Mouse (Mus musculus) adipocyte (in vitro differentiated cells): ENCODE results near the gene 1700013G24Rik.
"Not testable (repeated sequence)": the region's sequence is repeated elsewhere in the genome, so short reads cannot be mapped to it uniquely, and the experiment has no call there.

Source experiments
- DNase-seq: peaks from one replicate; pipeline ENCODE4 v3.0.0-alpha.2; 2016; ENCODE audit warnings: low spot score

The 1700013G24Rik gene

DNA sequence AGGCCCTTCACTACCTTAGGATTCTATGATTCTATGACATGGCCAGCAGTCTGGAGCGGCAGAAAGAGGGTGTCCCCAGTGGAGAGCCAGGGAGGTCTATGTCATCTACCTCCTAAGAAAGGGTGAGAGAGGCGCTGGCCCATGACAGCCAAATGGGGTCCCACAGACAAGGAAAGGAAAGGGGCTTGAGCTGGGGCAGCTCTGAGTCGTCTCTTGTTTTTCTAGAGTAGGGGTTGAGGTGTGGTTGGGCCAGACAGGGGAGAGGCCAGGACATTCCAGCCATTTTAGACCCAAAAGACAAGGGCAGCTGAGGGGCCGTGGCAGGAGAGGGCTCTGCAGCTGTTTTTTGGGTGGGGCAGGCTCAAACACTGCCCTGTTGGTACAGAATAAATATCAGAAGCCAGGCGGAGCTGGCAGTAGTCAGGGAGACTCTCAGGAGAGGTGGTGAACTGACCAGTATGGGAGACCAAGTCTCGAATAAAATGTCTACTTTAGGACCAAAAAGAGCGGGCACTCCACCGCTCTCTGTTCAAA is at the start of gene 1700013G24Rik:
Gene 1700013G24Rik, plus strand, starts transcription at position 51 of the 534 bp plus-strand sequence.
- no peak for DNase-seq

DNA sequence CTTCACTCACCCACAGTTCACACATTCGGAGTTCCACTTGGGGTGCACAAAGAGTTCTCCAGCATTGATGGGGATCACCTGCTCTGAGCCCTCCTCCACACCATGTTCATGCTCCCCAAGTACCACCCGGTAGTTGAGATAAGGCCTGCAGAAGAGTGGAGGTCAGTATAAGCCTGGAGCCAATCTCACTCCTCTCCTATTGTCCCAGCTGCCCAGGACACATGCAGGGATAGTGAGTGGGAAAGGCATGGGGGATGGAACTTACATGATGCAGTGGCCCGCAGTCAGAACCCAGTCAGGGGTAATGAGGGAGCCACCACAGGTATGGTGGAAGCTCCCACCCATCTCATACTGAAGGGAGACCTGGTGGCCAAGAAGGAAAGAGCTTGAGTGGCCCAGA is 47.5 kb upstream of the 1700013G24Rik start:
- no peak for DNase-seq

DNA sequence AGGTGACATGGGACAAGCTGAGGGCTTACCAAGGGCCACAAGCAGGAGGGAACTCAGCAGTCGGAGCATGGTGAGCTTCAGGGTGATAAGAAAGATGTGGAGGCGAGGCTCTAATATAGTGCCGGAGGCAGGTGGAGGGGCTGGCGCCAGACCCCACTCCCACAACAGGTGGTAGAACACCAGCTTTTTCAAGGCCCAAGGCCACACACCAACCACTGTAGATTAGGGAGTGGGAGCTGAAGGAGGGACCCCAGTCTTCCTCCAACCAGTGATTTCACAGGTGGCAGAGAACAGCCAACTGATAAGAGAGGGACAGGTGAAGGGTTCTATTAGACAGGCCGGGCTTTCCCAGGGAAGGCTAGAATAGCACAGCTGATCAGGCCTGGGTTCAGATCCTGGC is 43.4 kb upstream of the 1700013G24Rik start, which contains the start of gene Cela3a:
Gene Cela3a, minus strand, starts transcription at position 101 of the 400 bp plus-strand sequence.
- DNase-seq, result no peak

DNA sequence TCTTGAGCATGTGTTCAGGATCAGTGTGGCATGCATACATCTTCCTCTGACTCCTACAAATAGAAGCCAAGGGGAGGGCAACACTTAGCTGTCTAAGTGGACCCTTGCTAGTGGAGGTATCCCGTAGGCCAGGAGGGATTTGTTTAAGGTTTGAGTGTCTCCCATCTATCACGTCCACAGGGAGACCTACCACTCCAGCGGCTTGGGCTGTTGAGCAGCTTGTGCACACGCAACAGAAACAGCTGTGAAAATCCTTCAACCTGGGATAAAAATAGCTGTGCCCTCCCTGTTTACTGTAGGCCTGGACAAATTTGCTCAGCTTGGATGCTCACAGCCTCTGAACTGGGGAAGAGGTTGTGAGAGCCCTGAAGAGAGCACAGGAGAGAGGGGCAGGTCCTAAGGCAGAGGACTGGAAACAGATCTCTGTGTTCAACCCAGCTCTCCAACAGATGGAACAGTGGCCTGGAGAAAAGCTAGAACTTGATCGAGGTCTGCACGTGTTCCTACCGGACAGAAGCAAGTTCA is 40.8 kb upstream of the 1700013G24Rik start:
- not testable (repeated sequence) for DNase-seq

DNA sequence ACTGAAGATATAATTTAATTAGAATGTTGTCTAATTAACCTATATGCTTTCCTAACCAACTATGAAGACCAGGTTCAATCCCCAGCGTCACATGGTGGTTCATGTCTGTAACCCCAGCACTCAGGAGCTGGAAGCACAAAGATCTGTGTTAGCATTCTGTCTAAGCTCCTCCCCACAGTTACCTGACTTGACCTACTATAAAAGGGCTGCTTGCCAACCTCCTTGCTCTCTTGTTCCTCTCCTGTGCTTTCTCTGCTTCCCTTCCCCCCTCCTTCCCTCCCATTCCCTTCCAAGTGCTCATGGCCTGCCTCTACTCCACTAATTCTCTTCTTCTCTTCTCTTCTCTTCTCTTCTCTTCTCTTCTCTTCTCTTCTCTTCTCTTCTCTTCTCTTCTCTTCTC is 38.1 kb upstream of the 1700013G24Rik start:
- no peak for DNase-seq

DNA sequence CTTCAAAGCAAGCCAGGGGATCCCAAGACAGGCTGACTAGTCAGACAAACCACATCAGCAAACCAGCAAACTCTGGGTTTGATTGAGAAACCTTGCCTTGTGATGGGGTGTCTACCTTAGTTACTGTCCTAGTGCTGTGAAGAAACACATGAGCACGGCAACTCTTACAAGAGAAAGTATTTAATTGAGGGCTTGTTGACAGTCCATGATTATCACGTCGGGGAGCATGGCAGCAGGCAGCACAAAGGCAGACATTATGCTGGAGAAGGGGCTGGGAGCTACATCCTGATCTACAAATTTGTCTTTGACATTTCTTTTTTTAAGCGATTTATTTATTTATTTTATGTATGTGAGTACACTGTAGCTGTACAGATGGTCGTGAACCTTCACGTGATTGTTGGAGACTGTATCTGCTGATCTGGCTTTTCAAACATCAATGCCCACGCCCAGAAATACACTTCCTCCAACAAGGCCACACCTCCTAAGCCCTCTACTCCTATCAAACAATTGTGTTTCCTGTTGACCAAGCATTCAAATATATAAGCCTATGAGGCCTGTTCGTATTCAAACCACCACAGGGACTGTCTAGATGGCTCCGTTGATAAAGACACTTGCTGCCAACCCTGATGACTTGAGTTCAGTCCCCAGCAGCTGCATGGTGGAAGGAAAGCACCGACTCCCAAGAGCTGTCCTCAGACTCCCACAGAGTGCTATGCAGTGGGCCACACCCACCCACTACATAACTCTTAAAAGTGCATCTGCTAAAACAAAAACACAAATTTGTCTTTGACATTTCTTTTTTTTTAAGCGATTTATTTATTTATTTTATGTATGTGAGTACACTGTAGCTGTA is 35.1 kb upstream of the 1700013G24Rik start:
- no peak for DNase-seq

DNA sequence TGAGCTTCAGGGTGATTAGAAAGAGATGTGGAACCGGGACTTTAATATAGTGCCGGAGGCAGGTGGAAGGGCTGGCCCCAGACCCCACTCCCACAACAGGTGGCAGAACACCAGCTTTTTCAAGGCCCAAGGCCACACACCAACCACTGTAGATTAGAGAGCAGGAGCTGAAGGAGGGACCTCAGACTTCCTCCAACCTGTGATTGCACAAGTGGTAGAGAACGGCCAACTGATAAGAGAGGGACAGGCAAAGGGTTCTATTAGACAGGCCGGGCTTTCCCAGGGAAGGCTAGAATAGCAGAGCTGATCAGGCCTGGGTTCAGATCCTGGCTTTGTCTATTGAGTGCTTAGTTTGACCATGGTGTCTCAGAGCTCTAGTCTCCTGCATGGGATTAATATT is 22.6 kb upstream of the 1700013G24Rik start, which contains the start of gene Cela3b:
Gene Cela3b, minus strand, starts transcription at position 39 of the 400 bp plus-strand sequence.
- no peak for DNase-seq

DNA sequence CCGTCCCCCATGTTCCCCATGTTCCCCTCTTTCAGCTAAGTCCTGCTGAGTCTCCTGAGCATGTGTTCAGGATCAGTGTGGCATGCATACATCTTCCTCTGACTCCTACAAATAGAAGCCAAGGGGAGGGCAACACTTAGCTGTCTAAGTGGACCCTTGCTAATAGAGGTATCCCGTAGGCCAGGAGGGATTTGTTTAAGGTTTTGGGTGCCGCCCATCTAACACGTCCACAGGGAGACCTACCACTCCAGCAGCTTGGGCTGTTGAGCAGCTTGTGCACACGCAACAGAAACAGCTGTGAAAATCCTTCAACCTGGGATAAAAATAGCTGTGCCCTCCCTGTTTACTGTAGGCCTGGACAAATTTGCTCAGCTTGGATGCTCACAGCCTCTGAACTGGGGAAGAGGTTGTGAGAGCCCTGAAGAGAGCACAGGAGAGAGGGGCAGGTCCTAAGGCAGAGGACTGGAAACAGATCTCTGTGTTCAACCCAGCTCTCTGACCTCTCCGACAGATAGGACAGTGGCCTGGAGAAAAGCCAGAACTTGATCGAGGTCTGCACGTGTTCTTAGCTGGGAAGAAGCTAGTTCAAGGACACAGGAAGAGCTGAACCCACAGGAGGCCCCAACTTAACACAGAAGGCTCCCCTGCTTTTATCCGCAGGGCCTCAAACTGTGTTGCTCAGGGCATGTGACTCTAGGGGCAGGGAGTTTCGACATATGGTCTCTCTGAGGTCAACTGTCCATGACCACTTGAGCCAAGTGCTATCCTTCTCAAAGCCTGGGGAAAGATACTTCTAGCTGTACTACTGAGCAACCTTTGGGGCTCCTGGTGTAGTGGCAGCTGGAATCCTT is 20.2 kb upstream of the 1700013G24Rik start:
- DNase-seq, result peak; percentile 81

DNA sequence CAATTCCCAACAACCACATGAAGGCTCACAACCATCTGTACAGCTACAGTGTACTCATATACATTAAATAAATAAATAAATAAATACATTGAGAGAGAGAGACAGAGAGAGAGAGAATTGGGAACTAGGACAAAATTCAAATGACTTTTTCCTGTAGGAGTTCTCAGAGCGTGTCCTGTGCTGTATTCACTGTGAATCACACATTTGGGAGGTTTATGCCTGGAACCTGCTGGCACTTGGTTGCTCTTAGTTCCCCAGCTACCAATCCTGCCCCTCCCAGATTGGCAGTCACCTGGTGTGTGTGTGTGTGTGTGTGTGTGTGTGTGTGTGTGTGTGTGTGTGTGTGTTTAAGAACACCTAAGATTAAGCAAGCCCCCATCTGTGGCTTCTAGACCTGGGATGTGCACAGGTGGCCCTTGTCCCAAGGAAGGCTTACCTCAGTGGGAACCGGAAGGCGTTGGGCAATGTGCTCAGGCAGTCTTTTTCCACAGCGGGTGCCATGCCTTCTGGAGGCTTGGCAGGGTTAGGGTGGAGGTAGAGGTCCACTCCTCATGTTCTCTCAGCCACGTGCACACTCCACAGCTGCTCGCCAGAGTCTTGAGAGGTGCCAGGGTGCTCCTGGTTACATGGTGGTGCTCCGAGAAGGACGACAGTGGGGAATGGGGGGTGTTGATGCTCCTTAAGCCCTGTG is 16.0 kb upstream of the 1700013G24Rik start:
- no peak for DNase-seq

DNA sequence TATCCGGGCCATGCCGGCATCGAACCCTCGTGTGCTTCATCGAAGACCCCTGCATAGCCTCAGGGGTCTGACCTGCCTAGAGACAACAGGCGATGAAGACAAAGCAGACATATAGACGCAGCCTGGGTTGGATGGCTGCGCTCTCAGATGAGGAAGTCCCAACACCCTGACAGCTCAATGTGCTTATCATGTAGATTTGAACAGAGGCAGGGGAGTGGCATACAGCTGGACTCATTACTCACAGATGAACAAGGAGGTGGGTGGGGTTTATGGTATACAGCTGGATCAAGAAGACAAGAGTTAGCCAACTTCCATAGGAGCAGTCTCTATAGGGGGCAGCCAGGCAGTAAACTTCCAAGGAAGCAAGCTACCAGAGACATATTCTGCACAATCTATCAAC is 14.2 kb upstream of the 1700013G24Rik start:
- no peak for DNase-seq

DNA sequence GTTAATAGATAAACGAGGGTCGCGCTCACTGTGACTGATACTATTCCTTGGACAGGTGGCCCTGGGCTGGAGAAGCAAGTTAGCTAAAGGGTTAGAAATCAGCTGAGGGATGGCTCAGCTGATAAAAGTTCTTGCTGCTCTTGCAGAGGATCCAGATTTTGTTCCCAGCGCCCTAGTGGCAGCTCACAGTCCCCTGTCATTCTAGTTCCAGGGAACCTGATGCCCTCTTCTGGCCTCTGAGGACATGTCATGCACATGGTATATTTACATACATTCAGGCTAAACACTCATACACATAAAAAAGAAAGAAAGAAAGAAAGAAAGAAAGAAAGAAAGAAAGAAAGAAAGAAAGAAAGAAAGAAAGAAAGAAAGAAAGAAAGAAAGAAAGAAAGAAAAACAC is 11.8 kb upstream of the 1700013G24Rik start:
- no peak for DNase-seq

DNA sequence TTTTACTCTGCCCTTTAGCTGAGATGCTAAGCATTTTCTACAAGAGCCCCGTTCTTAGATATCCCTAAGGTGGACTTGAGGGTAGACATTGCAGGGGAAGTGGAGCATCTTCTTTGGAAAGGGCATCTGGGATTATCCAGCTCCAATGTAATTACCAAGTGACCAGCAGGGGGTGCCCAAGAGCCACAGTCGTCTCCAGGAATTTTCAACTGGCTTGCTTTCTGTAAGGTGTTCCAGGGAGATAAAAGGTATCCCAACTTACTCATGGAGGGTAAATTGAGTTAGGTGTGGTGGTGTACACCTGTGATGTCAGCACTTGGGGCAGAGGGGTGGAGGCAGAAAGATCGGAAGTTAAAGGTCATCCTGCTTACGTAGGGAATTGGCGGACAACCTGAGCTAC is 9.5 kb upstream of the 1700013G24Rik start:
- DNase-seq, result peak; percentile 81

DNA sequence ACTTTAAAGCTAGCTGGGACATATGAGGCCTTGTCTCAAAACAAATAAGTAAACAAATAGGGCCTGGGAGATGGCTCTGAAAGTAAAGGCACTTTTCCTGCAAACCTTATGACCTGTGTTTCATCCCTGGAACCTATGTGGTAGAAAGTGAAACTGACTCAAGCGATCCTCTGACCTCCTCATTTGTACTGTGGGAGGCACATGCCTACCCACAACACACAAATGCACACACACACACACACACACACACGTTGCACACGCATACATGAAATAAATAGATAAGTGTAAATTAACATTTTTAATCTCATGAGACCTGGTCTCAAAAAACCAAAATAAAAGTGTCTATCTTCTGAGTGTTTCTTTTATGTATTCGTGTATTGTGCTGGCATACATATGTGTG is 7.2 kb upstream of the 1700013G24Rik start:
- DNase-seq, result no peak

DNA sequence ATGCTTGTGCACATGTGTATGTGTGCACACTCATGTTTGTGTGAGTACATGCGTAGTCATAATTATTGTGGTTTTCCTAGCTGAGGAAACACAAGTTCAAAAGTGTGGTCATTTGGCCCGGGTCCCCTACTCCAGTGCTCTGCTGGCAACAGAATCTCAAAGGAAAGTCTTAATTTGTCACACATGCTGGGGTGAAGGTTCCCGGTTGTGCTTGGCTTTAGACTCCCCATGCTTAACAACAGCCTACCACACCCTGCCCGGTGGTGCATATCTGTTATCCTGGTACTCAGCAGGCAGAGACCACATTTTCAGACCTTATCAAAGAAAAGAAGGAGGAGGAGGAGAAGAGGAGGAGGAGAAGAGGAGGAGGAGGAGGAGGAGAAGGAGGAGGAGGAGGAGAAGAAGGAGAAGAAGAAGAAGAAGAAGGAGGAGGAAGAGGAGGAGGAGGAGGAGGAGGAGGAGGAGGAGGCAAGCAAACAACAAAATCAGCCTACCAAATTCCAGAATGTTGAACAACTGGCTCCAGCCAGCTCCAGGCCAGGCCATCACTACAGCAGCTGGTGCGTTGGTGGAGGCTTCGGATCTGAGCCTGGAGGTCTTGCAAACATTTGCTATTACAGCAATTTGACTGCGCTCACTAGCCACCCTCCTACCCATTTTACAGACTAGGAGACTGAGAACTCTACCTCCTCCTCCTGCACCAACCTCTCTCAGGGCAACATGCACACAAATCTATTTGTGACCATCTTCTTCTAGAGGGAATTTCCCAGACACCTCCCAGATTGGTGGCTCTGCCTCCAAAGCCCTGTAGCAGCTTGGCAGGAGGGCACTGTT is 5.5 kb upstream of the 1700013G24Rik start:
- DNase-seq, result peak; percentile 87

DNA sequence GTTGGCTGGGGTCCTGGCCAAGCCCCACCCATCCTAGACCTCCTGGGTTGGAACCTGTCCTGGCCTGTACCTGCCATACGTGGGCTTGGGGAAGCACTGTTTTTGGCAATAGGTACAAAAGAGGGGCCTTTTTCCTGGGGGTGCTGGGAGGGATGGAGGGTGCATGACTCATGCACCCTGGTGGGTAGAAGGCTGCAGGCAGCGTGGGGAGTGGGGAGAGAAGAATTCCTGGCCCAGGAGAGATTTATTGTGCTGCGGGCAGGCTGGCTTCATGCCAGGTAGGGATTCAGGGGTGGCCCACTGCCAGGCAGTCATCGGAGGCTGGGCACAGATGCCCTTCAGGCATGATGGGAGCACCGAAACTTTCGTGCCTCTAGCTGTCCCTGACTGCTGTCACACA is 4.9 kb upstream of the 1700013G24Rik start:
- DNase-seq, result peak; percentile 76

DNA sequence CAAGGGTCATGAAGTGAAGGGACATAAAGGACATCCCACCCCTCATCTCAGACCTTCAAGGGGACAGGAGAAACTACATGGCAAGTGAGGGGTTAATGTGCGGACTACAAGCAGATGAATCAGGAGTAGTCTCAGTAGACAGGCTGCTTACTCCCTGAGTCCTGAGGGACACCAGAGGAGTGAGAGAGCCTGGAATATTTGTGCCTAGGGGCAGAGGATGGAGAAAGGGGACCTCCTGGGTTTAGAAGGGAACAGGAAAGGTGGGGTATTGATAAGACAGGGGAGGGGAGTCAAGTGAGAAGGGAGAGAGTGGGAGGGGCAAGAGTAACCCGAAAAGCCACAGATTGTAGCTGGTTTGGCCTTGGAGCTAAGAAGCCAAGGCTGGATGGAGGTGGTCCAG is 4.4 kb upstream of the 1700013G24Rik start:
- no peak for DNase-seq

DNA sequence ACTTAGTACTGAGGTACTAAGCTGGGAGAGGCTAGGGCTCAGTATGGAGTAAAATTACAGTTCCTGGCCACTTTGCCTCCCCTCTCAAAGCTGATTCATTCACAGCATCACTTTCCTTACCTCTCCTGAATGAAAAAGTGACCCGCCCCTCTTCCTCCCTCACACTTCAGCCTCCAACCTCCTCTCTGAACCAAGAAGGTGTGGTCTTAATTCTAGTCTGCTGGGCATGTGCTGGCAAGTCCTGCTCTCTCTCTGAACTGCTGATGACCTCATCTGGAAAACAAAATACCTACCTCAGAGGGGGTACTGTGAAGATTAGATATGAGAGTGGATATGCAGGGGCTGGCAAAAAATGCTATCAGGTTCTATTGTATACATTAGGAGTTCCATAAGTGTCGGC is 4.0 kb upstream of the 1700013G24Rik start:
- DNase-seq, result peak; percentile 45

DNA sequence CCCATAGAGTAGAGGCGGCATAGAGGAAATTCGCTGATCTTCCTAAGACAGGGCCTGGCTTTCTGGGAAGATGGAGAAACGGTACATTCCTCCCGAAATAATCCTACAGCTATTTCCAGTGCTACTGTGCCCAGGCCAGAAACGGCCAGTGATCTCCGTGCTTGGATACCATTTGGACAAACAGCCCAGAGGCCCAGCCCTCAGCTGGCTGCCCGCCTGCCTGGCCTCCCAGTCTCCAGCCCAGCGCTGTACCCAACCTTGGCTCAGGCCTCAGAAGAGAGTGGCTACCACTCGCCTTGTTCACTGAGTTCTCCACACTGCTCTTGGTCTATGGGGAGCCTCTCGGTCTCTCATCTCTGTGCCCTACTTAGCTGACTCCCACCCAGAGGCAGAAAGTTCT is 3.4 kb upstream of the 1700013G24Rik start:
- DNase-seq, result peak; percentile 89

DNA sequence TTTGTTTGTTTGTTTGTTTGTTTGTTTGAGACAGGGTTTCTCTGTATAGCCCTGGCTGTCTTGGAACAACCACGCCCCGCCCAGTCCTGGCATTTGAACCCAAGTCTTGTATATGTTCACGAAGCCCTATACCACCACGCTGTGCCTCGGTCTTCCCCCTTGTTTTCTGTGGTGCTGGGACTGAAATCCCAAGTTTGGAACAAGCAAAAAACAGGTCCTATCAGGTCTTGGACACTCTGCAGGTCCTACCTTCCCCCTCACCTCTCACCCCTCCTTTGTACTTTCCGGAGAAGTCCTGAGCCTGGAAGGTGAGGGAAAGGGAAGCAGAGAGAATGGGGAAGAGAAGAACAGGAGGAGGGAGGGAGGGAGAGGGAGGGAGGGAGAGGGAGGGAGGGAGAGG is 894 bp upstream of the 1700013G24Rik start:
- no peak for DNase-seq

DNA sequence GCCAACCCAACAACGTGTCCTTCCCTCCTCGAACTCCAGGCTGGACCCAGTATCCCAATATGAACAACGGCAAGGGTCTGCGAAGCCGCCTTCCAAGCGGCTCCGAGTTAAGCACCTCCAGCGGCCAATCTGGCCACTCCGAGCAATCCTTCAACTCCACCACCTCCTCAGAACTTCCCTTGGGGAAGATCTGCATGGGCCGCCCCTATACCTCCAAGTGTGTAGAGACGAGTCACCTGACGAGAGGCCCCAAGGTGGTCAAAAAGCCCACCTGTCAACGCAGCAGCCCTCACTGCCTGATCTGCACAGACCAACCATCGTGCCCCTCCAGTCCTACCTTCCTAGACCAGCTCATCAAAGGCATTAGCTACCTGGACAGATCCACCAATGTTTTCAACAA is 1.5 kb downstream of the 1700013G24Rik start:
- no peak for DNase-seq

DNA sequence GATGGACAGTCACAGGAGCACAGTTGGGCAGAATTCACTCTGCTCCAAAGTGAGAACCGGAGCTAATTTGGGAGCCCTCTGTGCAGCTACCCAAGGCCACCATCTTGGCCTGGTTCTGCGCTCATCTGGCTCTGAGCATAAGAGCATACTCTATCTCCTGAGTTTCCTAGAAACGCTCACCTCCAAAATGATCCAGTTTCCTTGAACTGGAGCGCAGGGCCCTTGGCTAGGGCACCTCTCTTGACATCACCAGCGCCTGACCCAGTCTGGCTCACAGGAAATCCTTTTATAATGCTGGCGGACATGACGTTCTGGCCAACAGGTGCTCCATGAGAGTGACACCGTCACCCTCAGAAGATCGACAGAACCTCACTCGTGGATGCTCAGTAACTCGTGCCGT is 3.5 kb downstream of the 1700013G24Rik start:
- DNase-seq, result no peak
